Mouse (Mus musculus): ENCODE measurements around the gene Myh7b.
"Not testable (repeated sequence)": the region's sequence is repeated elsewhere in the genome, so short reads cannot be mapped to it uniquely, and the experiment has no call there.

Myh7b gene

DNA sequence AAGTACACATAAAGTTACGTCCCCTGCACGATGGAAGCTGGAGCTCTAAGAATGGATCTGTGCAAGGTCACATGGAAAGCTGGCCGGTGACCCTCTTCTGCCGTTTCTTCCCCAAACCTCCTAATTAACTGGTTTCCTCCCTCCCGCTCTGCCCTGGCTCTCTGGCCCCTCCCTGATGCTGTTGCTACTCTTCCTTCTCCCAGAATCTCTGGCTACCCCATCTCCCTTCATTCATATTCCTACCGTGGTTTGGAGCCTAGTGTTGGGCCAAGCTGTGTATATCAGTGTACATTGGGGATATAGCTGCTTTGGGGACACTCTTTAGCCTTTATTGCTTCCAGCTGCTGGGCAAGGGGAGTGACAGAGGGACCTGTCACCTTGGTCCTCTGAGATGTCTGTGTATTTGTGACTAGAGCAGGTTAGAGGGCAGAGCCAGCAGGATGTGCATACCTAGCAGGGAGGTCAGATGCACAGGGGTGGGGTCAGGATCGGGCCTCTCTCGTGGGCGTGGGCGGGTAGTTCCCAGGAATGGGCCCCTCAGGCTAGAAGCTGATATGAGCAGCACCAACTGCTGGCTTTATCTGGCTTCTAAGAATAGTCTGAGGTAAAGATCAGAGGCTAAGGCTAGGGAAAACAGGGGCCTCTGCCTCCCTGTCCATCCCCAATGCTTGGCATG lies 6.3 kb upstream of the Myh7b start:
- no peak for DNase-seq (ENCODE audit: low spot score)

DNA sequence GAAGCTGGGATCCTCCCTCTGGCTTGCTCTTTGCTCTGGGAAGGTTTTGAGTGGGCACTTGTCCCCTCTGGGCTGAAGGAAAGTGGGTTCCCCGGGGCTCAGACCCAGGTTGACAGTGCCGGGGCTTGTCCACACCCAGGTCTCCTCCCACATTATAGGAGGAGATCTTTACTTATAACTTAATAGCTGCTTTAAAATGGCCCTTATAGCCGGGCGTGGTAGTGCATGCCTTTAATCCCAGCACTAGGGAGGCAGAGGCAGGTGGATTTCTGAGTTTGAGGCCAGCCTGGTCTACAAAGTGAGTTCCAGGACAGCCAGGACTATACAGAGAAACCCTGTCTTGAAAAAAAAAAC lies 5.8 kb upstream of the Myh7b start:
- DNase-seq (ENCODE audit: low spot score) = not testable (repeated sequence)

DNA sequence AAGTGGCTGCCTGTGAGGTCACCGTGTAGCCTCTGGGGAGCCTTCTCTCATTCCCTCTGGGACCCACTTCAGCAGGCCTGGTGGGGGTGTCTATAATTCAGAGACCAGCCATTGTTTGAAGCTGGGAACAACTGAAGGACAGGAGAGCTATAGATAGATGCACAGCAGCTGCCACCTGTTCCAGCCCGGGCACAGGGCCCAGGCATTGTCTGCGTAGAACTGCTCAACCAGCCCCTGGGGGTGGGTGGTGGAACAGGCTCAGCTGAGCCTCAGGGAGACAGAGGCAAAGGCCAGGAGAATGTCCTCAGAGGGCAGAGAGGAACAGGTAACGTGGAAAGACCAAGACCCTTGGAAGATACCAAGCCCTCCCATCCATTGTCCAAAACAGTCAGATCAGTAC lies 4.7 kb upstream of the Myh7b start:
- DNase-seq (ENCODE audit: low spot score) = no peak

DNA sequence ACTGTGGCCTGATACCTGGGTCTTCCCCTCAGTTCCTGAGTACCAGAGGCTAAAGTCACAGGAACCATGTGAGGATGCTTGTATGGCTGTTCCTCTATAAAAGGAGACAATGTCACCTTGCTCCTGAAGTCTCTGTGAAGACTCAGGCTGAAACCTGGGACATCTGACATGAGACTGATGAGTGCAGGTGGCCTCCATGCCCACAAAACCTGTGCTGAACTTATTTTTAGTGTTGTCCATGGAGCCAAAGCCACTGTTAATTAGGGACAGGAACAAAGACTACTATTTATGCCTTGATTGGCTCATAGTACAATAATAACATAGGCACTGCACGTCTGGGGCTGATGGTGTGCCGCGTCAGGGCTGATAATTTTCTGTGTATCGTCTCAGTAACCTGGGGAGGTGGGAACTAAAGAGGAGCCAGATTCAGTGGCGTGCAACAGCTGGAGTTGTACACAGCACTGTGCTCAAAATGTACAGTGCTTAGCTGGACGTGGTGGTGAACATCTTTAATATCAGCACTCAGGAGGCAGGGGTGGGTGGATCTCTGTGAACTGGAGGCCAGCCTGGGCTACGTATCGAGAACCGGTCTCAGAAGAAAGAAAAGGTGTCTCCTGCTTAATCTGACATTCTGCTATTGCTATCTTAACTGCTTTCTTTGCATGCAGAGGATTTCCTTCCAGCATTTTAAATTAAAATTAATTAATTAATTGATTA lies 980 bp downstream of the Myh7b start:
- no peak for DNase-seq (ENCODE audit: low spot score)

DNA sequence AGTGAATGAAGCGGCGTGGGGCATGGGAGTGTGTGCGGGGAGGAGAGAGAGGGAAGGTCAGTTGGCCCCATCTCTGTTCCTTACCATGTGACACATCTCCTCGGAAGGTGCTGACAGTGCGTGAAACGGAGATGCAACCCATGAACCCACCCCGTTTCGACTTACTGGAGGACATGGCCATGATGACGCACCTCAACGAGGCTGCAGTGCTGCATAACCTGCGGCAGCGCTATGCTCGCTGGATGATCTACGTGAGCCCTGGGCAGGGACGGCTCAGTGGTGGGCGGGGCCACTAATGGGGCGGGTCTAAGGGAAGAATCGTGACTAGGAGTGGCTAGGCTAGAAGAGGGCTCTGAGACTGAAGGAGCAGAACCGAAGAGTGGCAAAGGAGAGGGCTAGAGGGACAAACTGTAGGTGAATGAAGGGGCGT lies 2.3 kb downstream of the Myh7b start:
- no peak for DNase-seq (ENCODE audit: low spot score)

DNA sequence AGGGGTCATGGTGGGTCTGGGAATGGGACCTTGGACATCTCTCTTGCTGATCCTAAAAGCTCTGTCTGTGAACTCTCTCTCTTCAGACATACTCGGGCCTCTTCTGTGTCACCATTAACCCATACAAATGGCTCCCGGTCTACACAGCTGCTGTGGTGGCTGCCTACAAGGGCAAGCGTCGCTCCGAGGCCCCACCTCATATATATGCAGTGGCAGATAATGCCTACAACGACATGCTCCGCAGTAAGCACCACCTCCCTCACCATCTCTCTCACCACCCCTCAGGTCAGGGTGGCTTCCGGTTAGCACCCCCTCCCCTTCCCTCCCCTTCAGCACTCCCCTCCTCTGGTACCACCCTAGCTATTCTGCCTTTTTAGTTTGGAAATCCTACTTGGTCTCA lies 2.9 kb downstream of the Myh7b start:
- no peak for DNase-seq (ENCODE audit: low spot score)

DNA sequence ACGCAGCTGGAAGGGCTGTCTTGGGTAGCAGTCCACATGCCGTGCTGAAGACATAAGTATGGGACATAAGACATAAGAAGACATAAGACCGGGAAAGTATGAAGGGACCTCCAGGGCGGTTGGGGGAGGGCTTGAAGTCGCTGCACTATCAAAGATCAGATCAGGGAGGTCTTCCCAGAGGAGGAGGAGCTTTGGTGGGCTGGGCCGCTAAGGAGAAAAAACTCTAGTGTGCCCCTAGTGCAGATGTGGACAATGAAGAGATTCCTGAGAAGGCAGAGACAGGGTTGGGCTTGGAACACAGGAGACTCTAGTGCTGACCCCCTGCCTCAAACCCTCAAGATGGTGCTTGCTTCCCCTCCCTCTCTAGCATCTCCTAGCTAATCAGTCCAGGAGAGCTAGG lies 6.0 kb downstream of the Myh7b start:
- no peak for DNase-seq (ENCODE audit: low spot score)

DNA sequence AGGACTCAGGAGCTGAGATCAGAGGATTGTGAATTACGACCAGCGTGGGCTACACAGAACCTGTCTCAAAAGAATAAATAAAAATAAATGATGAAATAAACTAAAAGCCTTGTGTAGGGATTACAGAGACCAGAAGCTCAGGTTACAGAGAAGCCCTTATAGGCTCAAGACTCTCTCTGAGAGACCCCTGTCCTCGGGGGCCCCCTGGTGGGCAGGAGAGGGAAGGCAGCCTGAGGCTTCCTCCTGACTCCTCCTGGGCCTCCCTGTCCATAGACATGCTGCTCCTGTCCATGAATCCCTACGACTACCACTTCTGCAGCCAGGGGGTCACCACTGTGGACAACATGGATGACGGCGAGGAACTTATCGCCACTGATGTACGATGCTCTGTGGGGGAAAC lies 8.8 kb downstream of the Myh7b start:
- DNase-seq (ENCODE audit: low spot score) = peak; percentile 93

DNA sequence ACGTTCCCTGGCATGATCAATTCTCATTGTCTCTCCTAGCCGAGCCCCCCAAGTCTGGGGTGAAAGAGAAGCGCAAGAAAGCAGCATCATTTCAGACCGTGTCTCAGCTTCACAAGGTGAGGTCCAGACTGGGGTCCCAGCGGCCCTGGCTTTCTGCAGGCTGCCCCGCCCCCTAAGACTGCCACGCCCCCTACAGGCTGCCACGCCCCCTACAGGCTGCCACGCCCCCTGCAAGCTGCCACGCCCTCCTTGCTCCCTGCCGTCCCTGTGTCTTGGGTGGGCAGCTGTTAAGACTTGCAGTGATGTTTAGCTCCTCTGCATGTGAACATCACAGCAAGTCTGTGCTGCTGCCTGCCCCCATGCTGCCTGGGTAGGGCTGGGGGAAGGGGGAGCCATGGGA lies 11.6 kb downstream of the Myh7b start:
- no peak for DNase-seq (ENCODE audit: low spot score)

DNA sequence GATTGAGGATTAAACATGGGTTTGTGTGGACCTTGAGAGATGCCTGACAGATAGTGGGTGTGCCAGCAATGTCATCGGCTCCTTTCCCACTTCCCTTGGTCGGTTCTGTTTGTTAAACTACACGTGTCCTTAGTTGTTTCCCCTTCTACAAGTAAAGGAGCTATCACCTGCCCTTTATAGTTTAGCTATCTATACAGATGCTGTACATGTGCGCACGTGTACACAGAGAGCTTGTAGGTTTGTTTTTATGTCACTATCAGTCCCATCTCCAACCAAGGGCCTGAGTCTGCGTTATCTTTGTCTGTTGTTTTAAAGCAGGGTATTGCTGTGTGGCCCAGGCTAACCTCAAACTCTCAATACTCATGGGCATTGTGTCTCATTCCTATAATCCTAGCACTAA lies 13.0 kb downstream of the Myh7b start:
- no peak for DNase-seq (ENCODE audit: low spot score)

DNA sequence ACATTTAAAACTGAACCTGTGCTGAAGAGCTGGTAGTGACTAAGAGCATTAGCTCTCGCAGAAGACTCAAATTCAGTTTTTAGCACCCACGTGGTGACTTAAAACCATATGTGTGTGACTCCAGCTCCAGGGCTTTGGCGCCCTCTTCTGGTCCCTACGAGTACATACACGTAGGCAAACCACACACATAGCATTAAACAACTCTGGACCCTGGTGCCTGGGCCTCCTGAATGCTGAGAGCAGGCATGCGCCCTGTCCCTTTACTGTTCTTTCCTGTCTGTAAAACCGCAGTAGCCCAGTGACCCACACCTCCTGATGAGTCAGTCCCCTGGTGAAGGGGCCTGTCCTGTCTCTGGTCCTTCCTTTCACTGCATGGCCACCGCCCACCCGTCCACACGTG lies 13.7 kb downstream of the Myh7b start:
- no peak for DNase-seq (ENCODE audit: low spot score)

DNA sequence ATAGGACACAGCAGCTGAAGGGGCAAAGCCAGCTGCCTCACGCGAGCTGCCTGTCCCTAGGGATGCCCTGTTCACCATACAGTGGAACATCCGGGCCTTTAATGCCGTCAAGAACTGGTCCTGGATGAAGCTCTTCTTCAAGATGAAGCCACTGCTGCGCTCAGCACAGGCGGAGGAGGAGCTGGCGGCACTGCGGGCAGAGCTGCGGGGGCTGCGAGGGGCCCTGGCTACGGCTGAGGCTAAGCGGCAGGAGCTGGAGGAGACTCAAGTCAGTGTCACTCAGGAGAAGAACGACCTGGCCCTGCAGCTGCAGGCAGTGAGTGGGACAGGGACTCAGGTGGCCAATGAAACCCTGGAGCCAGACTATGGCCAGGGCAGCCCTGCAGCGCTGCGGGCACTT lies 15.3 kb downstream of the Myh7b start:
- no peak for DNase-seq (ENCODE audit: low spot score)

DNA sequence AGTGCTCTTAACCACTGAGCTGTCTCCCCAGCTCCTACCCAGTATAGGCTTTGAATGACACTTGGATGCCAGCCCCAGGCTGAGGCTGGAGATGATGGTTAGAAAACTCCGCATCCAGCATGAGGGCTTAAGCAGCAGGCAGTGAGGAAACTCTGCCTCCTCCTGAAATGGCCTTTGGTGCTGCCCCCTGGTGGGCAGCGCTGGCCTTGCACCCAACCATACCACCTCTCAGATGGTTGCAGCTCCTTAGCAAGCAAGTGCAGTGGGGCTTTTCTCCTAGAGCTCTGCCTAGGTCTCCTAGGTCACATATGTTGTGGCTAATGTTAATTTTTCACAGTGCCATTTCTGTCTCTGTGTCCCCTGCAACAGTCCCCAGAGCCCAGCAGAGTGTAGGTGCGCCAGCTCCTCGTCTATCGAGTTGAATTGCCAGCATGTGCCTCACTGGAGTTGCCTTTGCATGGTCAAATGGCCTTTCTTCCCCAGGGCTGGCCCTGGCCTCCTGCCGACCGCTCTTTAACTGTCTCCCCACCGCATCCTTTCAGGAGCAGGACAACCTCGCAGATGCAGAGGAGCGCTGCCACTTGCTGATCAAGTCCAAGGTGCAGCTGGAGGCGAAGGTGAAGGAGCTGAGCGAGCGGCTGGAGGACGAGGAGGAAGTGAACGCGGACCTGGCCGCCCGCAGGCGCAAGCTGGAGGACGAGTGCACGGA lies 16.2 kb downstream of the Myh7b start:
- peak; percentile 36 for DNase-seq (ENCODE audit: low spot score)

DNA sequence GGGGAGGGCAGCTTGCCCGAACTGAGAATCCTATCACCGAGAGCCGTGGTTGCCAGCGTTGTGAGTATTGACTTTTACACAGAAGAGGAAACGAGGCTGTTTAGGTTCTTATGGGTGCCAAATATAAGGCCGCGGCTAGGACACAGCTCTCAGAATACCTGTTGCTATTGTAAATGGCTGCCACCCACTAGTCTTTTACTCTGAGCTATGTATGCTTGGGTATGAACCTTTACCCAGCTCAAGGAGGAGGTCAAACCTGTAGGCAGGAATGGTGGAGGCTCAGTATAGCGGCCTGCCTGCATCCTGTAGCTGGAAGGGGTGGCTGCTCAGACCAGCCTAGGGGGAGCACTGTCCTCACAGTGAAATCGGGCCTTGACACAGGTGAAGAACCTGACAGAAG lies 17.1 kb downstream of the Myh7b start:
- DNase-seq (ENCODE audit: low spot score) = no peak

DNA sequence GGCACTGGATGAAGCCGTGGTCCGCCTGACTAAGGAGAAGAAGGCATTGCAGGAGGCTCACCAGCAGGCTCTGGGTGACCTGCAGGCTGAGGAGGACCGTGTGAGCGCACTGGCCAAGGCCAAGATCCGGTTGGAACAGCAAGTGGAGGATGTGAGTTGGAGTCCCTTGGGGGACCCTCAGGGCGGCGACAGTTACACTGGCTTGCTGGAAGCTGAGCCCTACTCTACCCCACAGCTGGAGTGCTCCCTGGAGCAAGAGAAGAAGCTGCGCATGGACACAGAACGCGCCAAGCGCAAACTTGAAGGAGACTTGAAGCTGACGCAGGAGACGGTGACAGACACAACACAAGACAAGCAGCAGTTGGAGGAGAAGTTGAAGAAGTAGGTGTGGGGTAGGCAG lies 17.5 kb downstream of the Myh7b start:
- DNase-seq (ENCODE audit: low spot score) = no peak

DNA sequence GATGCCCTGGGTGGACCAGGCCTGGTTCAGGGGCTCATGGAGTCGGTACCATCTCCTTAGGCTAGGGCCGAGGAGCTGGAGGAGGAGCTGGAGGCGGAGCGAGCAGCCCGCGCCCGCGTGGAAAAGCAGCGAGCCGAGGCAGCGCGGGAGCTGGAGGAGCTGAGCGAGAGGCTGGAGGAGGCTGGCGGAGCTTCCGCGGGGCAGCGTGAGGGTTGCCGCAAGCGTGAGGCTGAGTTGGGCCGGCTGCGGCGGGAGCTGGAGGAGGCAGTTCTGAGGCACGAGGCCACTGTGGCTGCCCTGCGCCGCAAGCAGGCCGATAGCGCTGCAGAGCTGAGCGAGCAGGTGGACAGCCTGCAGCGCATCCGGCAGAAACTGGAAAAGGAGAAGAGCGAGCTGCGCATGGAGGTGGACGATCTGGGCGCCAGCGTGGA lies 18.2 kb downstream of the Myh7b start:
- DNase-seq (ENCODE audit: low spot score) = no peak

DNA sequence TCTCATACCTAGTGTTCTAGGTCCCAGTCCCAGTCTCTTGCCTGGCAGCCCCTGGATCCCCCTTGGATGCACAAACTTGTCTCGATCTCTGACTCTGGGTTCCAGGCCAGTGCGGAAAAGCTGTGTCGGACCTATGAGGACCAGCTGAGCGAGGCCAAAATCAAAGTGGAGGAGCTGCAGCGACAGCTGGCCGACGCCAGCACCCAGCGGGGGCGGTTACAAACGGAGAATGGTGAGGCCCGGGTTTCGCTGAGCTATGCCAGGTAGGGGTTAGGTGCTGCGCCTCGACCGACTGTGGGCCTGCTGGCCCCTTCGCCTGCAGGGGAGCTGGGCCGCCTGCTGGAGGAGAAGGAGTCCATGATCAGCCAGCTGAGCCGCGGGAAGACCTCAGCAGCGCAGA lies 19.1 kb downstream of the Myh7b start:
- DNase-seq (ENCODE audit: low spot score) = no peak

DNA sequence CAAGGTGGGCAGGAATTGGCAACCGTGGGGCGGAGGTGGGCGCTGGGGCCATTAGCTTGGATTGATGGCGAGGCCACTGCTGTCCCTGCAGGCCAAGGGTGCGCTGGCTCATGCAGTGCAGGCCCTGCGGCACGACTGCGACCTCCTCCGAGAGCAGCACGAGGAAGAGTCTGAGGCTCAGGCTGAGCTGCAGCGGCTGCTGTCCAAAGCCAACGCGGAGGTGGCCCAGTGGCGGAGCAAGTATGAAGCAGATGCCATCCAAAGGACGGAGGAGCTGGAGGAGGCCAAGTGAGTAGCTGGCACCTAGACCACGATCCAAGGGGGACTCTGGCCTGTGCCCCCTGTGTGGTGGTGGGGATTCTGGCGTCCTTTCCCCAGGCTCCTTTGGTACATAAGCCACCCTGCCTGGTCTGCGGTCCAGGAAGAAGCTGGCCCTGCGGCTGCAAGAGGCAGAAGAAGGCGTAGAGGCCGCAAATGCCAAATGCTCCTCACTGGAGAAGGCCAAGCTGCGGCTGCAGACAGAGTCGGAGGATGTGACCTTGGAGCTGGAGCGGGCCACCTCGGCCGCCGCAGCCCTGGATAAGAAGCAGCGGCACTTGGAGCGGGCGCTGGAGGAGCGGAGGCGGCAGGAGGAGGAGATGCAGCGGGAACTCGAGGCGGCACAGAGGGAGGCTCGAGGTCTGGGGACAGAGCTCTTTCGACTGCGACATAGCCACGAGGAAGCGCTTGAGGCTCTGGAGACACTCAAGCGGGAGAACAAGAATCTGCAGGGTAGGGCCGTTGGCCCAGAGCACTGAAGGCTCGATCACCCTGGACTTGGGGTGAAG lies 19.8 kb downstream of the Myh7b start:
- DNase-seq (ENCODE audit: low spot score) = no peak

DNA sequence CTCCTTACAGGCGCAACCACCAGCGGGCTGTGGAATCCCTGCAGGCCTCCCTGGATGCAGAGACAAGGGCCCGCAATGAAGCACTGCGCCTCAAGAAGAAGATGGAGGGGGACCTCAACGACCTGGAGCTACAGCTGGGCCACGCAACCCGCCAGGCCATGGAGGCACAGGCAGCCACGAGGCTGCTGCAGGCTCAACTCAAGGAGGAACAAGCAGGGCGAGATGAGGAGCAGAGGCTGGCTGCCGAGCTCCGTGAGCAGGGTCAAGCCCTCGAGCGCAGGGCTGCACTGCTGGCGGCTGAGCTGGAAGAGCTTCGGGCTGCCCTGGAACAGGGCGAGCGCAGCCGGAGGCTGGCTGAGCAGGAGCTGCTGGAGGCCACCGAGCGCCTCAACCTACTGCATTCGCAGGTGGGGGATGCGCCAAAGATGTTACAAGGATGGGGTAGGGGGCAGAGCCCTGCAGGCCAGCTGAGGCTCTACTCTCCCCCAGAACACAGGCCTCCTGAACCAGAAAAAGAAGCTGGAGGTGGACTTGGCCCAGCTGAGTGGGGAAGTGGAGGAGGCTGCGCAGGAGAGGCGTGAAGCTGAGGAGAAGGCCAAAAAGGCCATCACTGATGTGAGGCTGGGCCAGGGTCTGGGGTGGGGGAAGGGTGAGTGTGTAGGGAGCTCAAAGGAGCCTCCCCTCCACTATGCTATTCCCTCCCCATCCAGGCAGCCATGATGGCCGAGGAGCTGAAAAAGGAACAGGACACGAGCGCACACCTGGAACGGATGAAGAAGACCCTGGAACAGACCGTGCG lies 21.3 kb downstream of the Myh7b start:
- DNase-seq (ENCODE audit: low spot score) = no peak

DNA sequence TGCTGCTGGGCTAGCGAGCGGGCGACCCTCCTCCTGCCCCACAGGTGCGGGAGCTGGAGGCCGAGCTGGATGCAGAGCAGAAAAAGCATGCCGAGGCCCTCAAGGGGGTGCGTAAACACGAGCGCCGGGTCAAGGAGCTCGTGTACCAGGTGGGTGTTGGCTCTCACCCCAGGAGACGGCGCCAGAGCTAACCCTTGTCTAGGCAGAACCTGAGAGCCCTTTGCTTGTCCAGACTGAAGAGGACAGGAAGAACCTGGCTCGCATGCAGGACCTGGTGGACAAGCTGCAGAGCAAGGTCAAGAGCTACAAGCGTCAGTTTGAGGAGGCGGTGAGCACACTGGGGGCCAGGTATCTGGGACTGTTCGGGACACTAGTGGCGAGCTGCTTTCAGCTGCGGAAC lies 22.1 kb downstream of the Myh7b start:
- no peak for DNase-seq (ENCODE audit: low spot score)

DNA sequence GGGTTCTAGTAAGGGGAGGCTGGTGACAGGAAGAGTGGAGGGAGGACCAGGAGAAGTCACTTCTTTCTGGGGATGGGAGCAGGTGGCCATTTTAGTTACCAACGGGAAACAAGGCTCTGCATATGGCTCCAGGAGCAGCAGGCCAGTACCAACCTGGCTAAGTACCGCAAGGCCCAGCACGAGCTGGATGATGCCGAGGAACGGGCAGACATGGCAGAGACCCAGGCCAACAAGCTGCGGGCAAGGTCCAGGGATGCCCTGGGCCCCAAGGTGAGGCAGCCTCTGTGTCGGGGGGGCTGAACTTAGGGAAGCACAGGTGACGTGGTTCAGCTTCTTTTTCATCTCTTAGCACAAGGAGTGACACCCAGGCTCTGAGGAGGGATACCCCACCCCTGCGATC lies 22.7 kb downstream of the Myh7b start:
- DNase-seq (ENCODE audit: low spot score) = no peak

DNA sequence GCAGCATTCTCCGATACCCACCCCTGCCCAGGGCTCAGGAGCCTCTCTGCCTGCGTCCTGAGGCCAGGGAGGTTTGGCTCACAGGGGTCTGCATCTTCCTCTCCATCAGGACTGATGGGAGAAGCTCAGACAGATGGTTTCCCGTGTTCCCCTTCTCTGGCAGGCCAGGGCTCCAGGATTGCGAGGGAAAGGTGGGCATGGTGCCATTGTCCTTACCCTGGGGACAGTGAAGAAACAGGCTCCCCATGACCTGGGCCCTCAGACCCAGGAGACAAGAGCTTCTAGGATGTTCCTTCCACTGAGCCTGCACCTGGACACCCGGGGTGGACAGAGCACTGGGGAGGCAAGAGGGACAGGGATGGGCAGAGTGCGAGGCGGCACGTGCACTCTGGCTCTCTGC lies 23.6 kb downstream of the Myh7b start:
- DNase-seq (ENCODE audit: low spot score) = no peak

Data from ovary, postnatal 10 days (tissue).